Comparison of ENCODE assay signal across 8 mouse cellular contexts in the genomic region with DNA sequence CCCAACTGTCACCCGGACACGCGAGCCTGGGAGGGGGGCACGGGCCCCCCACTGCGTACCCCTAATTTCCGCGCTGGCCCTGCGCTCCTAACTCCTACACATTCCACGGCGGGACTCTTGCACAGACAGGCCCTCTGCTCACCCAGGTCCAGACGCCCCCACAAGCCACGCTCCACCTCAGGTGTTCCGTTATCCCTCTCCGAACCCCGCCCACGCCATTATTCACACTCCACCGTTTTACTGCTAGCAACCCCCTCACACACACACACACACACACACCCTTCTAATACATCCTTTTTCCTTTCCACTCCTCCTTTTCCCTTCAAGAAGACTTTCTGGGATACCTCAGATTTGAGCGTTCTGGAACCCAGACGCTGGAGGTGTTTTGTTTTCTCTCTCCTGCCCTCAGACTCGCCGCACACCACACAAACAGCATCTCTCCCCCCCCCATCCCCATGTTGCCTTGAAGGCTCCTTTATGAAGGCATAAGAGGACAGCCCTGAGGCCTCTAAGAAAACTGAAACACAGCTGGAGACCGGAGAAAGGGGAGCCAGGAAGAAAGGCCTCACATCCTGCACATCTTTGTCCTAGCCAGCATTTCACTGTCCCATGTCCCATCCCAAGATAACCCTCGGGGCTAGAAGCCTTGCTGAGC. TPM values are rescaled to one million over a fixed set of nuclear protein-coding genes. Genes with fewer than 3 reads are reported as not detected.
DNase-seq lines count a peak whose midpoint lies in the region; ATAC-seq and TF ChIP-seq lines count a peak whose summit lies in the region.

No protein-coding gene starts in this region.

- H3K4me2 ChIP-seq in embryonic facial prominence, embryonic 12.5 days (replicated peaks): peak overlapping the region; percentile 98
- H3K4me2 ChIP-seq in intestine, postnatal 0 days (replicated peaks; ENCODE audit: low read depth): peak overlapping the region; percentile 92
- H3K4me2 ChIP-seq in neural tube, embryonic 14.5 days (ENCODE audit: low read depth, low read length): peak overlapping the region; percentile 89

- H3K27ac ChIP-seq in embryonic facial prominence, embryonic 12.5 days: 0 out of 2 replicates have a peak overlapping the region, but pooled peaks have one; percentile 26
- H3K27ac ChIP-seq in intestine, postnatal 0 days (ENCODE audit: low read depth, low read length): no peak overlapping the region
- peak overlapping the region; percentile 29; the same call in 1 of the 2 replicates for H3K27ac ChIP-seq in neural tube, embryonic 14.5 days (ENCODE audit: low read depth, low read length)

- peaks cover 94% of the 10 kb centered on the region for H3K4me1 ChIP-seq in erythroblast, embryonic 14.5 days (ENCODE audit: control insufficient read depth)
- H3K4me1 ChIP-seq in embryonic facial prominence, embryonic 12.5 days: peaks cover 67% of the 10 kb centered on the region
- H3K4me1 ChIP-seq in intestine, postnatal 0 days (replicated peaks; ENCODE audit: control insufficient read depth, insufficient read depth, low read length): peaks cover 15% of the 10 kb centered on the region
- H3K4me1 ChIP-seq in neural tube, embryonic 14.5 days (ENCODE audit: control insufficient read depth, insufficient read depth, low read length): peaks cover 36% of the 10 kb centered on the region

- no peaks in the 10 kb centered on the region for H3K27me3 ChIP-seq in erythroblast, embryonic 14.5 days (ENCODE audit: control insufficient read depth)
- H3K27me3 ChIP-seq in embryonic facial prominence, embryonic 12.5 days: peaks cover 39% of the 10 kb centered on the region
- H3K27me3 ChIP-seq in intestine, postnatal 0 days (replicated peaks; ENCODE audit: control insufficient read depth, insufficient read depth, low read length): no peaks in the 10 kb centered on the region
- no peaks in the 10 kb centered on the region; the same call in 1 of the 2 replicates for H3K27me3 ChIP-seq in neural tube, embryonic 14.5 days (ENCODE audit: control insufficient read depth, insufficient read depth, low read length)

- H3K4me3 ChIP-seq in erythroblast, embryonic 14.5 days (replicated peaks): peak overlapping the region; percentile 100
- H3K4me3 ChIP-seq in embryonic facial prominence, embryonic 12.5 days: peak overlapping the region; percentile 52
- peak overlapping the region; percentile 53 for H3K4me3 ChIP-seq in intestine, postnatal 0 days (ENCODE audit: low read depth, low read length)
- peak overlapping the region; percentile 42 for H3K4me3 ChIP-seq in neural tube, embryonic 14.5 days (ENCODE audit: low read depth, low read length)

- ATAC-seq in erythroblast, adult 5-6 weeks (replicated peaks; ENCODE audit: low FRiP score, poor library complexity, severe bottlenecking): no peak
- peak; percentile 3; the same call in 1 of the 2 replicates for ATAC-seq in embryonic facial prominence, embryonic 12.5 days (ENCODE audit: insufficient number of reproducible peaks, insufficient read depth, low FRiP score, low TSS enrichment)
- ATAC-seq in intestine, postnatal 0 days: no peak
- ATAC-seq in neural tube, embryonic 14.5 days (ENCODE audit: low read depth): peak; percentile 32

- WGBS in embryonic facial prominence, embryonic 12.5 days: 5% methylated on average over 23 of the region's 23 CpGs
- WGBS in intestine, postnatal 0 days: 20% methylated on average over 23 of the region's 23 CpGs
- 6% methylated on average over 16 of the region's 23 CpGs for WGBS in neural tube, embryonic 14.5 days

- TF ChIP-seq CTCF in intestine, postnatal 0 days (IDR thresholded peaks at IDR 0.05; ENCODE audit: low read depth): no peak

- H3K9me3 ChIP-seq in erythroblast, embryonic 14.5 days (ENCODE audit: control insufficient read depth, low read length): no peaks in the 10 kb centered on the region
- no peaks in the 10 kb centered on the region for H3K9me3 ChIP-seq in embryonic facial prominence, embryonic 12.5 days
- H3K9me3 ChIP-seq in intestine, postnatal 0 days (ENCODE audit: control insufficient read depth): no peaks in the 10 kb centered on the region
- H3K9me3 ChIP-seq in neural tube, embryonic 14.5 days (ENCODE audit: control insufficient read depth, low read length): no peaks in the 10 kb centered on the region

- peaks cover 34% of the 10 kb centered on the region for H3K36me3 ChIP-seq in erythroblast, embryonic 14.5 days (ENCODE audit: control insufficient read depth)
- no peaks in the 10 kb centered on the region for H3K36me3 ChIP-seq in embryonic facial prominence, embryonic 12.5 days
- no peaks in the 10 kb centered on the region for H3K36me3 ChIP-seq in intestine, postnatal 0 days (ENCODE audit: control insufficient read depth, insufficient read depth)
- no peaks in the 10 kb centered on the region for H3K36me3 ChIP-seq in neural tube, embryonic 14.5 days (ENCODE audit: control insufficient read depth, insufficient read depth, low read length)

- H3K9ac ChIP-seq in embryonic facial prominence, embryonic 12.5 days: peak overlapping the region; percentile 68
- H3K9ac ChIP-seq in intestine, postnatal 0 days (ENCODE audit: low read depth, low read length): no peak overlapping the region; the same call in 1 of the 2 replicates
- H3K9ac ChIP-seq in neural tube, embryonic 14.5 days (replicated peaks; ENCODE audit: low read depth, low read length): peak overlapping the region; percentile 57; the same call in 1 of the 2 replicates

- peak; percentile 48 for DNase-seq in 3T3-L1 (ENCODE audit: low read depth, low spot score)
- DNase-seq in left cerebral cortex, adult 8-10 months (ENCODE audit: low spot score in 2 of 2): no peak
- DNase-seq in ovary, postnatal 36 days (ENCODE audit: low spot score): no peak

RNA-seq across cellular contexts. Expression of a gene that starts 3.5 kb away (rescaled TPM):
- polyA plus RNA-seq in erythroblast, embryonic 14.5 days (2012): 77.5 and 78.0 TPM in 2 replicates
- total RNA-seq in erythroblast, adult 5-6 weeks (2015; ENCODE audit: low replicate concordance): 15.9 and 34.5 TPM in 2 replicates
- total RNA-seq in erythroblast, adult 5-6 weeks (2017; ENCODE audit: low replicate concordance): 32.9 and 46.5 TPM in 2 replicates
- 59.1 and 60.5 TPM in 2 replicates for polyA plus RNA-seq in embryonic facial prominence, embryonic 12.5 days (2016; fragmentation: Nextera tagmentation; extraction: Ambion mirVana)
- polyA plus RNA-seq in intestine, postnatal 0 days (2015; fragmentation: Nextera tagmentation; extraction: Ambion mirVana): 37.8 and 38.4 TPM in 2 replicates
- polyA plus RNA-seq in neural tube, embryonic 14.5 days (2014; fragmentation: Nextera tagmentation; extraction: Ambion mirVana): 29.1 and 35.9 TPM in 2 replicates
- 10 to 100 TPM; 27.4 to 32.1 (median 29.5) TPM for total RNA-seq in left cerebral cortex, adult 8-10 months (2022)

RNA-seq across cellular contexts. Expression of a gene that starts 6.0 kb away (rescaled TPM):
- polyA plus RNA-seq in erythroblast, embryonic 14.5 days (2012): 0.44 TPM in 1 of 2 replicates, not detected in the other
- not detected in 2 replicates for total RNA-seq in erythroblast, adult 5-6 weeks (2015; ENCODE audit: low replicate concordance)
- not detected in 2 replicates for total RNA-seq in erythroblast, adult 5-6 weeks (2017; ENCODE audit: low replicate concordance)
- 9.2 and 10.7 TPM in 2 replicates for polyA plus RNA-seq in embryonic facial prominence, embryonic 12.5 days (2016; fragmentation: Nextera tagmentation; extraction: Ambion mirVana)
- polyA plus RNA-seq in intestine, postnatal 0 days (2015; fragmentation: Nextera tagmentation; extraction: Ambion mirVana): 0.34 and 0.38 TPM in 2 replicates
- 0.44 and 1.0 TPM in 2 replicates for polyA plus RNA-seq in neural tube, embryonic 14.5 days (2014; fragmentation: Nextera tagmentation; extraction: Ambion mirVana)
- not detected for total RNA-seq in left cerebral cortex, adult 8-10 months (2022)

RNA-seq across cellular contexts. Expression of a gene that starts 22.8 kb away (rescaled TPM):
- polyA plus RNA-seq in erythroblast, embryonic 14.5 days (2012): 36.9 and 62.9 TPM in 2 replicates
- total RNA-seq in erythroblast, adult 5-6 weeks (2015; ENCODE audit: low replicate concordance): 192 and 222 TPM in 2 replicates
- total RNA-seq in erythroblast, adult 5-6 weeks (2017; ENCODE audit: low replicate concordance): 246 and 293 TPM in 2 replicates
- polyA plus RNA-seq in embryonic facial prominence, embryonic 12.5 days (2016; fragmentation: Nextera tagmentation; extraction: Ambion mirVana): 1,470 and 1,480 TPM in 2 replicates
- polyA plus RNA-seq in intestine, postnatal 0 days (2015; fragmentation: Nextera tagmentation; extraction: Ambion mirVana): 483 and 505 TPM in 2 replicates
- 1,278 and 1,406 TPM in 2 replicates for polyA plus RNA-seq in neural tube, embryonic 14.5 days (2014; fragmentation: Nextera tagmentation; extraction: Ambion mirVana)
- 1,000 to 10,000 TPM; 1,476 to 1,616 (median 1,547) TPM for total RNA-seq in left cerebral cortex, adult 8-10 months (2022)

RNA-seq across cellular contexts. Expression of a gene that starts 32.2 kb away (rescaled TPM):
- 1.7 TPM in 2 replicates for polyA plus RNA-seq in erythroblast, embryonic 14.5 days (2012)
- 16.5 and 25.2 TPM in 2 replicates for total RNA-seq in erythroblast, adult 5-6 weeks (2015; ENCODE audit: low replicate concordance)
- 2.2 and 21.7 TPM in 2 replicates for total RNA-seq in erythroblast, adult 5-6 weeks (2017; ENCODE audit: low replicate concordance)
- 108 and 109 TPM in 2 replicates for polyA plus RNA-seq in embryonic facial prominence, embryonic 12.5 days (2016; fragmentation: Nextera tagmentation; extraction: Ambion mirVana)
- 77.7 and 79.5 TPM in 2 replicates for polyA plus RNA-seq in intestine, postnatal 0 days (2015; fragmentation: Nextera tagmentation; extraction: Ambion mirVana)
- polyA plus RNA-seq in neural tube, embryonic 14.5 days (2014; fragmentation: Nextera tagmentation; extraction: Ambion mirVana): 72.2 and 79.3 TPM in 2 replicates
- 10 to 100 TPM; 26.8 to 33.4 (median 29.4) TPM for total RNA-seq in left cerebral cortex, adult 8-10 months (2022)

RNA-seq across cellular contexts. Expression of a gene that starts 40.4 kb away (rescaled TPM):
- 0.02 and 0.06 TPM in 2 replicates for polyA plus RNA-seq in erythroblast, embryonic 14.5 days (2012)
- total RNA-seq in erythroblast, adult 5-6 weeks (2015; ENCODE audit: low replicate concordance): 1.5 and 1.7 TPM in 2 replicates
- total RNA-seq in erythroblast, adult 5-6 weeks (2017; ENCODE audit: low replicate concordance): 1.1 and 1.5 TPM in 2 replicates
- polyA plus RNA-seq in embryonic facial prominence, embryonic 12.5 days (2016; fragmentation: Nextera tagmentation; extraction: Ambion mirVana): 6.7 and 8.3 TPM in 2 replicates
- 3.8 and 4.0 TPM in 2 replicates for polyA plus RNA-seq in intestine, postnatal 0 days (2015; fragmentation: Nextera tagmentation; extraction: Ambion mirVana)
- 4.2 and 4.9 TPM in 2 replicates for polyA plus RNA-seq in neural tube, embryonic 14.5 days (2014; fragmentation: Nextera tagmentation; extraction: Ambion mirVana)
- total RNA-seq in left cerebral cortex, adult 8-10 months (2022): 1 to 10 TPM; 2.1 to 3.2 (median 2.5) TPM

Comparison
In these comparisons a context has a peak if more than half of its experiments do, and no peak if none do; other contexts are left out.
1. H3K4me3 ChIP-seq: peak in every context shown above with its lines; median percentile 100 in erythroblast, embryonic 14.5 days; 53 in intestine, postnatal 0 days; 52 in embryonic facial prominence, embryonic 12.5 days; 42 in neural tube, embryonic 14.5 days.
2. ATAC-seq: peak in embryonic facial prominence, embryonic 12.5 days (single experiment) and neural tube, embryonic 14.5 days (single experiment); none in erythroblast, adult 5-6 weeks (single experiment) and intestine, postnatal 0 days (single experiment).
3. Peak in every context shown above with its lines, with median percentiles within 50 percentile points of each other: H3K4me2 ChIP-seq.